Mouse (Mus musculus): ENCODE data around the gene Krt28.

Gene Krt28

DNA sequence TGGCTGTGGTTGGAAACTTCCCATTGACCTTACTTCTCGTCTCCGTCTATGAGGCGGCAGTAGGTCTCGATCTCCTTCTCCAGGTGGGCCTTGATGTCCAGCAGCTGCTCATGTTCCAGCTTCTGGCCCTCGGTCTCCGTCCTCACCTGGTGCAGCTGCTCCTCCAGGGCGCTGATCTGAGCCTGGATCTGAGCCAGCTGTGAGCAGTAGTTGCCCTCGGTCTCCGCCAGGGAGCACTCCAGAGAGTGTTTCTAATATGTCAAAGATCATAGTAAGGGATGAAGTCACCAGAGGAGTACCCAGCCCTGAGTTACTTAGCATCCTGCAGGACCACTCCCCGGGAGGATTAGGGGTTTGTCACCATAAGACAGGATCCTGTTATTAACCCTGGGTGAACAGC lies 7.9 kb downstream of the Krt28 start:
- DNase-seq (ENCODE audit: low spot score) = peak; percentile 25

DNA sequence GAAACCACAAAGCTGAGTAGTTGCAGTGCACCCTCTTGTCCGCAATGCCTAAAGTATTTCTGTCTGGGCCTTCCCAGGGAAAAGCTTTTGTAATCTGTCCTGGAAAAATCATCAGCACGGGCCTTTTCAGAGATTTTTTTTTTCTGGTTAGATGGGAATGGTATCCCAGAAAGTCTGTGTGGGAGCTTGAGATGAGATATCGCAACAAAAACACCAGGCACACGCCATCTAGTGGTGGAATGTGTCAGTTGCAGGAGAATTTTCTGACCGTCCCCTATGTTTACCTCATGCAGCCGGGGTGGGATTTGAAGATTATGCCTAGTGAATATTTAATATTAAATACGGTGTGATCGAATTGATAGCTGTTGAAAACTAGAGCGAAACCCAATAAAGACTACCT lies 10.3 kb downstream of the Krt28 start:
- DNase-seq (ENCODE audit: low spot score) = peak; percentile 86

DNA sequence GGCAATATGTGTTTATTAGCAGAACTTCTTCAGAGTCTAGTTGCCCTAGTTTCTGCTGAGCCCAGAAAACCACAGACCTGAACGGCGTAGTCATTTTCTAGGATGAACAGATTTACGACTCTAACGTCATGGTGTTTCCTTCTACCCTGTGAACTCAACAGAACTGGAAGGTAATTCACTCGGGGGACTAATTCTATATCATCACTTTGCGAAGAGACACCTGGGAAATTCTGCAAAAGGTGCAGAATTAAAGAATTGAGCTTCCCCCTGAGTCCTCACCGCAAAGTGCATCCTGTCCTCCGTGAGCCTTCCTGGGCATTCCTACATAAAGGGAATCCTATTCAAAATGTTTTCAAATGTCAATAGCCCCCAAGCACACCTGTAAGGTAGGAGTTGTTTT lies 13.3 kb downstream of the Krt28 start:
- no peak for DNase-seq (ENCODE audit: low spot score)

DNA sequence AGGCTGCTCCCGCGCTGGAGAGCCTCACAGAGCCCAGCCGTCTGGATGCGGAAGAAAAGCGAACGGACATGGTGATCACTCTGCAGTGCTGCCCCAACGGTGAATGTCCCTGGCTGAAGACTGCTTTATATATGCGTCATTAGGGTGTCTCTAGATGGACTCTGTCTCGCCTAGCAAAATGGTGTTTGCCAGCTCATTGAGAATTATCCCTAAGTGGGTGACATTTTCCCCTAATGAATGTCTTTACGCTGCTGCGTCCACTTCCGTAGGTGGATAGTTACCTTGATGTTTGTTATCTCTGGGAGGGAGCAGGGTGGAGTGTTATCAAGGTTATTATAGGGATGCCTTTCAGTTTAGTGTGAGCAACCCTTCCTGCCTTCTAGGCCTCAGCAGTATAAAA lies 23.7 kb downstream of the Krt28 start, which contains the start of gene Krt27:
Gene Krt27, minus strand, starts transcription at position 101 of the 400 bp plus-strand sequence.
- DNase-seq (ENCODE audit: low spot score) = no peak

DNA sequence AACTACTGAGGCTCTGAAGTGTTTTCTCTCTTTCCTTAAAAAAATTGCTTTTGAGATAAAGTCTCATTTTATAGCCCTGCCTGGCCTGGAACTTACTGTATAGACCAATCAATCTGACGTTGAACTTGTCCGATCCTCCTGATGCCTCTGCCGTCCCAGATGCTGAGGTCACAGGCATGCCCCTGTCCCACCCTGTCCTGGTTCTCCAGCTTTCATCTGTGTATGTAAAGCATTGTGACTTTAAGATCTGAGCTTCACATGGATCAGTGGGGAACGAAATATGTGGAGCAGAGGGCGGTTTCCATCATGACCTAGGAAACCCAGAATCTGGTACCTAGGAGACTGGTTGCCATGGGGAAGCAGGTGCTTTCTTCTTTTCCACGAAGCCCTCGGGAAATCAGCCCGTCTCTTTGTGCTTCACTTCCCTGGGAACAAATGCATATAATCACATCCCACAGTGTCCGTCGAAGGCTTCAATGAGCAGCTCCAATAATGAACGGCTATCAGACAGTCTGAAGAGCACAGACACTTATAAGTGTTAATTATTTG lies 35.3 kb downstream of the Krt28 start:
- DNase-seq (ENCODE audit: low spot score) = peak; percentile 35

DNA sequence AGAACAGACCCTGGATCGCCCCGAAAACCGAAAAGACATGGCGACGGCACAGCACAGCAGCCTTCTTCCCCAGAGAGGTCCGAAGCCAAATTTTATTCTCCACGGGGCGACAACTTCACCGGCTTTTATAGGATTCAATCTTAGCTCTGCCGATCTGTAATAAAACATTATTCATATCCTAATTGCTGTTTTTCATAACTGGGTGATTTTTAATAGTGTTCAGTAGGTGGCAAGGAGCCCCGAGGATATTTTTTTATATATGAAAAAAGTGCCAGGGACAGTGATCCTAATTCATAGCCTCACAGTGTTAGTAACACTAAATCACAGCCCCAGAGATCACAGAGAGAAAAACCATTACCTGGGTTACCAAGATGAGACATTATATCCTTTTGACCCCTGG lies 36.8 kb downstream of the Krt28 start, which contains the start of gene Krt26:
Gene Krt26, minus strand, starts transcription at position 101 of the 400 bp plus-strand sequence.
- DNase-seq (ENCODE audit: low spot score) = no peak

DNA sequence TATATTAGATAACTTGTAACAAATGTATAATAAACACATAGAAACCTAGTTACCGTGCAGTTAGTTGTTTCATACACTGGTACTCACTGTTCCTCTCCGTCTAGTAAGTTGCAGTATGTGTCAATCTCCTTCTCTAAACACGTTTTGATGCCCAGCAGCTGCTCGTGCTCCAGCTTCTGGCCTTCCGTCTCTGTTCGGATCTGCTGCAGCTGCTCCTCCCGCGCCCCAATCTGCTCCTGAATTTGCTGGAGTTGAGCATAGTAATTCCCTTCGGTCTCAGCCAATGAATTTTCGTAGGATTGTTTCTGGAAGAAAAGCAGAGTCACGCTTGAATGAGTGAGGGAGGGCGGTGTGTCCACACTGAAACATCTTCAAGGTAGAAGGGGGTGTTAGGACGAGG lies 41.3 kb downstream of the Krt28 start:
- no peak for DNase-seq (ENCODE audit: low spot score)

DNA sequence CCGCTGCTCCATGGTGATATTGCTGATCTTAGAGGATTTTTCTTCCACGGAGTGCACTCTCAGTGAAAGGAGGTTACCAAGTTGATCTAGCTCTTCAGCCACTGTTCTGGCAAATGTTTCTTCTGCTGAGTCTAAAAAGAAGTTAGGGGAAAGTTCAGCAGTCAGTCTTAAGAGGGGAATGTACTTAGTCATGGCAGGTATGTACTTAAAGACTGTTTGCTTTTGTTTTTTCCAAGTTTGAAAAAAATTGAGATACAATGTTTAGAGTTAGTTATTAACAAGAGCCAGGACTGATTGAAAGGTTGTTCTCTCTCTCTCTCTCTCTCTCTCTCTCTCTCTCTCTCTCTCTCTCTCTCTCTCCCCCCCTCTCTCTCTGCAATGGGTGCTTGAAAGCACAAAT lies 45.0 kb downstream of the Krt28 start:
- DNase-seq (ENCODE audit: low spot score) = no peak

DNA sequence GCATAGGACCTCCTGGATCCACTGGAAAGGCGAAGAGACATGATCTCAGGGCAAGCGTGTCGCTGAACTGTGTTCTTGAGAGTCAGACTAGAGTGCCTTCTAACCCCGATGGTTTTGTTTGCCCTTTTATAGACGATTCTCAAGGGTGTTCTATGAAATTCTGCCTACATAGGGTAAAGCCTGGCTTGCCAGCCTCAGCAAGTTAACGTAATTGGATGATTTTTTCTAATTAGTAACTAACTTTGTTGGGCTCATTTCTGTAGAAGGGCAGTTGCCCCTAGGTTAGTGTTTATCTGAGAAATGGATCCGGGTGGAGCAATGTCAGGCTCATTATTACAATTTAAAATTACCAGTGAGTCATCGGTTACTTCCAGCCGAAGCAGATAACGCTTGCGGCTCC lies 51.9 kb downstream of the Krt28 start, which contains the start of gene Krt25:
Gene Krt25, minus strand, starts transcription at position 101 of the 400 bp plus-strand sequence.
- no peak for DNase-seq (ENCODE audit: low spot score)

DNA sequence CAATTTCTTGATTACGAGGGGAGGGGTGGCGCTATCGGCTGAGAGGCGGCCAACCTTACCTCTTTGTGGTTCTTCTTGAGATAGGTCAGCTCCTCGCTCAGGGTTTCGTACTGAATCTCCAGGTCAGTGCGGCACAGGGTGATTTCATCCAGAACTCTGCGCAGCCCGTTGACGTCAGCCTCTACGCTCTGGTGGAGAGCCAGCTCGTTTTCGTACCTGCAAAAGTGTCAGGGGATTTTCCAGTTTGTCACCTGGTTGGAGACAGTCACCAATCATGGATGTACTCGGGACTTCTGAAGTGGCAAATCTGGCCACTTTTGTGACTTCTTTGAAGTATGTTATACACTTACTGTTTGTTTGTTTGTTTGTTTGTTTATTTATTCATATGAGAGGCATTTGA lies 53.6 kb downstream of the Krt28 start:
- DNase-seq (ENCODE audit: low spot score) = no peak

DNA sequence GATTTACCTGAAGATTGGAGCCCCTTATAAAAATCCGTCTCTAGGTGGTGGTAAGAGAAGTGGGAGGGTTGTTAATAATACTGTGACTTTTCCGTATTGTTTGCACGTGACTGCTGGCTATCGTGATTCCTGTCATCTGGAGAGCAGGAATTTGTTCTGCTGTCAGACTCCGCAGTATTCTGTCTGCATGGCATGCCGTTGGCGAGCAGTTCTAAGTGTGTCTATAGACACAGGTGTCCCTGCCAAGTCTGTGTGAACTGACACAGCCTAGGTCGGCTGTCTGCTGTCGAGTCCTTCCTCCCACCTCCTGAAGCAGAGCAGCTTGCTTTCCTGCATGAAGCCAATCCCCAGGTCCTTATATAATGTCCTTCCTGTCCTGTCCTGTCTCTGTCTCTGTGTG lies 55.6 kb downstream of the Krt28 start:
- DNase-seq (ENCODE audit: low spot score) = no peak

DNA sequence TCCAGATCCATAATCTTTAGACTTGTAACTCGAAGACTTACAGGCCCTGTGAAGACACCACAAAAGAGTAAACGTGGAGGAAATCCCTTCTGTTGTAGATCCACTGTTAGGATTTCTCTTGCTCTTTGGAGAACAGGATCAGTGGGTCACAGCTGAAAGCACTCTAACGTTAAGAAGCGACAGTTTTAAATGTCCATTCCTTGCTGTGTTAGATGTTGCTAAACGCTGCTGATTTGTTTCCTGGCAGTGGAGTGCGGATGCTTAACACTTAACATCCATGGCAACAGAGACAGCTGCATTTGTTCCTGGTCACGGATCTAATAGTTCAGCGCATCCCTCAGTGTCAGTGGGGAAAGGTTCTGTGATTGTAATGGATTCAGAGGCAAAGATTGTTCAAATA lies 58.2 kb downstream of the Krt28 start:
- no peak for DNase-seq (ENCODE audit: low spot score)
